Mouse (Mus musculus) MEL (cell line): ENCODE measurements at regions not wholly inside any gene's neighbourhood (a gene's known extent, or its start where the extent isn't known, plus 50 kb on each side); places are given as distances from the start of the nearest gene placed in this dataset.

Source experiments
- E2F4 ChIP-seq: IDR thresholded peaks from 2 replicates; pipeline ENCODE4 v1.6.1; 2011; ENCODE audit warnings: low read depth, low read length, improper control_type of control experiment, borderline replicate concordance
- POLR2A ChIP-seq, 2 experiments: IDR thresholded peaks; 2 replicates each; pipeline ENCODE4 v1.6.1; 2011 to 2012; ENCODE audit warnings: low read length in 2 of 2, mild to moderate bottlenecking in 2 of 2, control low read depth in 1 of 2, improper control_type of control experiment in 1 of 2, low read depth in 1 of 2, moderate library complexity in 1 of 2; ENCODE audit not compliant: control insufficient read depth in 1 of 2, insufficient read depth in 1 of 2, poor library complexity in 1 of 2

- TF ChIP-seq E2F4 (no peak), POLR2A (IDR thresholded peaks at IDR 0.05; ENCODE audit: control insufficient read depth in 1 of 2, insufficient read depth in 1 of 2, low read depth in 1 of 2, low read length in 2 of 2, poor library complexity in 1 of 2) (no peak)
Observed at GRCm38 (mm10) chr7:36591496-36591895, 106.4 kb upstream of the Tshz3 start.
